Mouse (Mus musculus): Measurements from ENCODE around the gene Cenph. TPM values are rescaled to one million over a fixed set of nuclear protein-coding genes. Genes with fewer than 3 reads are reported as not detected.
A peak's percentile ranks its signal among the peaks of the same experiment; 100 is the strongest.
"Not testable (repeated sequence)": the region's sequence is repeated elsewhere in the genome, so short reads cannot be mapped to it uniquely, and the experiment has no call there.

Gene Cenph
- polyA plus RNA-seq, 1 experiment from 2014 or later = 4.3 TPM

DNA sequence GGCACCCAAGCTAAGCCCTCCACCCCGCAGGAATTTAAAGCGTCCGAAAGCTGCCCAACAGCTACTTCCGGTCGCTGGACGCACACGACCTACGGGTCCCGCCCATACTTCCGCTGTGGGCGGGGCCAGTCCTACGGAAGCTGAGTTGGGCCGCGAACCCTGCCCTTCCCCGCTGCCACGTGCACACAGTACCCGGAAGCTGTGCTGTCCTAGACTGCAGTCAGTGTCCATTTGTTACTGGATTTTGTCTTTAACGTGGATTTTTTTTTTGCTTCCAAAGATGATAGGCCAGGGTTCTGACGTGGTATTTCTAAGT, 44.9 kb downstream of the Cenph start, which contains the start of gene Cdk7:
Gene Cdk7 (minus strand): TSS at position 79 of the 316 bp plus-strand sequence.
- WGBS (ENCODE audit: missing documents) = 0% methylated on average over 19 of the region's 19 CpGs
- Histone ChIP-seq H3K4me3 (ENCODE audit: inconsistent target) (peak within 1 kb of the TSS; percentile 97), H3K27ac (peak within 1 kb of the TSS; percentile 66), H3K36me3 (ENCODE audit: inconsistent target) (peaks cover 14% of the 10 kb centered on the region; the same call in 1 of the 2 replicates), H3K79me2 (ENCODE audit: inconsistent target) (peaks cover 49% of the 10 kb centered on the region)

DNA sequence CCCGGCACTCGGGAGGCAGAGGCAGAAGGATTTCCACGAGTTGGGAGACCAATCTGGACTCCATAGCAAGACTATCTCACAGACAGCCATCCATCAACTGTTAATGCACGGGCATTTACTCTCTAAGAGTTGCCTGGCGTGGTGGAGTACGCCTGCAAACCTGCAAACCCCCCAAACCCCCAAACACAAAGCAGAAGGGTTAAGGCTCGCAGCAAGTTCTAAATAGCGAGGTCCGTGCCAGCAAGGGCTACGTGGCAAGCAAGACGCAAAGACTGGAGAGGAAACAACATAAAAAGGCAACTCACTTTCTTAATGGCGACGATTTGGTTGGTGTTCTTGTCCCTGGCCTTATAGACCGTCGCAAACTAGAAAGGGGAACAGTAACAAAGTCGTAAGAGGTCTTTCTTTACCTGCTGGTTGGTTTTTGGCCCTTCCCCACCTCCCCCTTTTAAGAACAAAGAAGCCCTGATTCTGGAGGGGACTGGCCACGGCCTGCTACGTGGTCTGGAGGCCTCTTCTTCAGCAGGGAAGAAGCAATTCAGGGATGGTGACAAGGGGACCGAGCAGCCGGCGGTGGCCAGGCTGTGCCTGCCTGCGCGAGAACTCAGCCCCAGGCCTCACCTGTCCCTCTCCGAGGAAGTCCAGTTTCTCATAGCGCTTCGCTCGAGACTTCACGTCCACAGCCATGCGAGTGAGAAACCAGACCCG, 45.4 kb downstream of the Cenph start:
- under 1% methylated on average over 30 of the region's 30 CpGs for WGBS (ENCODE audit: missing documents)
- peaks cover 54% of the 10 kb centered on the region for H3K79me2 ChIP-seq (ENCODE audit: inconsistent target)
- H3K36me3 ChIP-seq (ENCODE audit: inconsistent target) = peaks cover 13% of the 10 kb centered on the region; the same call in 1 of the 2 replicates
- H3K4me3 ChIP-seq (ENCODE audit: inconsistent target) = peak overlapping the region; percentile 97
- H3K27ac ChIP-seq = peak overlapping the region; percentile 66

DNA sequence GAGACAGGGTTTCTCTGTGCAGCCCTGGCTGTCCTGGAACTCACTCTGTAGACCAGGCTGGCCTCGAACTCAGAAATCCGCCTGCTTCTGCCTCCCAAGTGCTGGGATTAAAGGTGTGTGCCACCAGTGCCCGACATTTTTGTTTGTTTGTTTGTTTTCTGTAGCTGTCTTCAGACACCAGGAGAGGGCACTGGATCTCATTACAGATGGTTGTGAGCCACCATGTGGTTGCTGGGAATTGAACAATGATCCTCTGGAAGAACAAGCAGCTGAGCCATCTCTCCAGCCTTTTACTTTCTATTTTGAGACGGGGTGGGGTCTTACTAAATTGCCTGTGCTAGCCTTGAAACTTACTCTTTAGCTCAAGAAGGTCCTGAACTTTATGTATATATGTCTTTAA, 47.2 kb downstream of the Cenph start:
- 100% methylated on average over 3 of the region's 4 CpGs for WGBS (ENCODE audit: missing documents)
- not testable (repeated sequence) for H3K4me3 ChIP-seq (ENCODE audit: inconsistent target); H3K27ac ChIP-seq; H3K36me3 ChIP-seq (ENCODE audit: inconsistent target)
- peaks cover 72% of the 10 kb centered on the region for H3K79me2 ChIP-seq (ENCODE audit: inconsistent target)

DNA sequence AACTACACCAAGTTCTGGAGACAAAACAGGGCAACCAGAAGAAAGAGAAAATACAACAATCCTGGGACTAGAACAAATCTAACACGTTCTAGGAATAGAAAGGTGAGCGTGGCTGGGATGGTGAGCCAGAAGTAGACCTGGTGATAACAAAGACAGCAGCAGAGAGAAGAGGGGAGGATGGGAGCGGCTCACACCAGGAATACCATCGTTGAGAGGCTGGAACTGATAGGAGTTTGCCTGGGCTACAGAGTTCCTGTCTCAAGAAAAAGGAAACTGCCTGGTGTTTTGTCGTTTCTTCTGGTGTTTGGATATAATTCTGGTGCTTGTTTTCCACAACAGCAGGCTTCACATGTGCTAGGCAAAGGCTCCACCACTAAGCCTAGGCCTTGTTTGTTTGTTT, 47.6 kb downstream of the Cenph start:
- no peak overlapping the region for H3K4me3 ChIP-seq (ENCODE audit: inconsistent target)
- no peak overlapping the region for H3K27ac ChIP-seq
- H3K36me3 ChIP-seq (ENCODE audit: inconsistent target) = peaks cover 8% of the 10 kb centered on the region; the same call in 1 of the 2 replicates
- WGBS (ENCODE audit: missing documents) = 92% methylated on average over 5 of the region's 5 CpGs
- H3K79me2 ChIP-seq (ENCODE audit: inconsistent target) = peaks cover 76% of the 10 kb centered on the region

DNA sequence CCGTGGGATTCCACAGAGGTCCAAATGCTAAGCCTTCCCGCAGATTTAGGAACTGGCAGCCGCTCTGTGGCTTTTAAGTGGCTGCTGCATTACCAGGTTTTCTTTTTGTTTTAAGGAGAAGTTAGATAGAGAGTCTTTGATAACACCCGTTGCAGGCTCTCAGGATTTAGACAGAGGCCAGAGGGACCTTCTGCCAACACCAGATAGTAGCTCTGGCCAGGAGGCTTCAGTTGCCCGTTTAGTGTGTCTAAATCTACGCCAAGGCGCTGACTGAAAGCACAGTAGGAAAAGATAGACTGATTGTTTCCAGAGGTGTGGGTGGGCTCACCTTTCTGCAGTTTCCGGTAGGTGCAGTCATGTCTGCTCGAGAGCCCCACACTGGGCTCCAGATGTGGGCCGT, 50.5 kb downstream of the Cenph start:
- no peak overlapping the region for H3K4me3 ChIP-seq (ENCODE audit: inconsistent target)
- peaks cover 87% of the 10 kb centered on the region for H3K79me2 ChIP-seq (ENCODE audit: inconsistent target)
- peaks cover 19% of the 10 kb centered on the region; the same call in 1 of the 2 replicates for H3K36me3 ChIP-seq (ENCODE audit: inconsistent target)
- 92% methylated on average over 10 of the region's 10 CpGs for WGBS (ENCODE audit: missing documents)
- no peak overlapping the region for H3K27ac ChIP-seq

DNA sequence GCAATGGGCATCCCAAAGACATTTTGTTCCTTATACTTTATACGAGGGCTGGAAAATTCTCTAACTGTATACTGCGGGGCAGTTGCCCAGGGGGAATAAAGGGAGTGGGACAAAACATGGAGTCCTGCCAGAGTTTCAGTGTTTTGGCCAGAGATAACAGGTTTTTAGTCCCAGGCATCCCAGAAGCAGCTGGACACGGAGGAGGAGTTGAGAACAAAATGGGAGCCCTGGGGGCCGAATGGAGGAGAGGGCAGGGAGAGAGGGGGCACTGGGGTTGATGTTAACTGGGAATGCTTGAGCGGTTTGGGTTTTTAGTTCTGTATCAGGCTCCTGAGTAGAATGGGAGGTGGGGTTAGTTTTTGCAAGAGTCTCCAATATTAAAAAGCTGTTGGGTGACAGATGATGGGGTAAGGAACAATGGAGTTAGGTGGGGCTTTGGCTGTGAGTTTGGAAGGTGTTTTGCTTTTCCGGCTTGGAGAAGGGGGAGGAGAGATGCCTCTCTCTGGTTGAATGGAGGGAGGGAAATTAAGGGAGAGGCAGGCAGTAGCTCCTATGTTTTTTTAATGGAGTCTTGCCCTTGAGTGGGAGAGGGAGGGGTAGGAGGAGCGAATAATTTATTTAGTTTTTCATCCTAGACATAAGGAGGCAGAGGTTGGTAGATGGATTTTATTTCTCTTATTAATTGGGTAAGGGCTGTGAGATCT, 51.5 kb downstream of the Cenph start:
- Histone ChIP-seq H3K4me3 (ENCODE audit: inconsistent target) (no peak overlapping the region), H3K36me3 (ENCODE audit: inconsistent target) (peaks cover 19% of the 10 kb centered on the region; the same call in 1 of the 2 replicates), H3K27ac (no peak overlapping the region), H3K79me2 (ENCODE audit: inconsistent target) (peaks cover 78% of the 10 kb centered on the region)
- 92% methylated on average over 7 of the region's 7 CpGs for WGBS (ENCODE audit: missing documents)

DNA sequence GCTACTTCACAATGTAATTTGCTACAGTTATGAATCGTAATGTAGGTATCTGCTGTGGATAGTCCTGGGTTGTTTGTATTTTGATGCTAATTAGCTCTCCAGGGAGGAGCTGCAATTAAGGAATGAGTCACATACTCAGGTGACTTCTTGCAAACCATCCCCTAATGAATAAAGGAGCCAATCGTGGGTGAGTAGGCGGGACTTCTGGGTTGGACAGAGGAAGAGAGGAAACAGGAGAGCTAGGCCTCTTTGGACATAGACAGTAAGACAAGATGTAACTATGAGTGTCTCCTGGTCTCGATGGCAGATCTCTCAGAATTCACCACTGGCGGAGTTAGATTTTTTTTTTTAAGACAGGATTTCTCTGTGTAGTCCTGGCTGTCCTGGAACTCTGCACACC, 54.0 kb downstream of the Cenph start:
- no peak overlapping the region for H3K4me3 ChIP-seq (ENCODE audit: inconsistent target)
- peaks cover 30% of the 10 kb centered on the region; the same call in 1 of the 2 replicates for H3K36me3 ChIP-seq (ENCODE audit: inconsistent target)
- no peak overlapping the region for H3K27ac ChIP-seq
- H3K79me2 ChIP-seq (ENCODE audit: inconsistent target) = peaks cover 52% of the 10 kb centered on the region
- 85% methylated on average over 5 of the region's 5 CpGs for WGBS (ENCODE audit: missing documents)

DNA sequence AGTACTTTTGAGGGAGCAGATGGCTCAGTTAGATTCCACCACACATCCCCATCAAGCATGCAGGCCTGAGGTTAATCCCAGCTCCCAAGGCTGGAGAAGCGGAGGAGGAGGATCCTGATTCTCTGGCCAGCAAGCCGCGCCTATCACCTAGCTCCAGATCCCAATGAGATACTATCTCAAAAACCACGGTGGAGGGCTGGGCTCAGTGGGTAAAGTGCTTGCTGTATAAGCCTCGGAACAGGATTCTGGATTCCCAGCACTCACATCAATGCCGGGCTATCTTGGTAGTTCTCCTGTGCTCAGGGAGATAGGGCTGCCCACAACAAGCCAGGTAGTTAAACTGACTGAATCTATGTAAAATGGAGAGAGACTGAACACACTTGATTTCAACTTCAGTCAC, 60.2 kb downstream of the Cenph start:
- H3K4me3 ChIP-seq (ENCODE audit: inconsistent target) = no peak overlapping the region
- H3K36me3 ChIP-seq (ENCODE audit: inconsistent target) = peaks cover 43% of the 10 kb centered on the region
- H3K27ac ChIP-seq = no peak overlapping the region
- no peaks in the 10 kb centered on the region for H3K79me2 ChIP-seq (ENCODE audit: inconsistent target)
- WGBS (ENCODE audit: missing documents) = 87% methylated on average over 6 of the region's 6 CpGs

Other genes starting within 250 kb of the Cenph start
- gene Ocln, start 223.2 kb downstream of the Cenph start, polyA plus RNA-seq (2018) = not detected in 3 replicates
- 0.15 to 0.27 TPM in 2 of 3 replicates, not detected in the other for gene Marveld2, start 158.9 kb downstream of the Cenph start, polyA plus RNA-seq (2018)
- 94.8 to 163 TPM (median 124 TPM) in 3 replicates for gene Ak6, start 124.9 kb downstream of the Cenph start, polyA plus RNA-seq (2018)
- 19.7 to 30.9 TPM (median 22.6 TPM) in 3 replicates for gene Rad17, start 124.8 kb downstream of the Cenph start, polyA plus RNA-seq (2018)
- 4.5 to 10.7 TPM (median 5.4 TPM) in 3 replicates for gene Taf9, start 124.3 kb downstream of the Cenph start, polyA plus RNA-seq (2018)
- gene Ccdc125, start 106.2 kb downstream of the Cenph start, polyA plus RNA-seq (2018) = 5.5 to 12.5 TPM (median 5.9 TPM) in 3 replicates
- gene Cdk7, start 45.0 kb downstream of the Cenph start, polyA plus RNA-seq (2018) = 15.2 to 26.0 TPM (median 24.2 TPM) in 3 replicates
- gene Mrps36, start 31.2 kb downstream of the Cenph start, polyA plus RNA-seq (2018) = 71.3 to 93.3 TPM (median 80.4 TPM) in 3 replicates
- 1.8 to 7.7 TPM (median 6.2 TPM) in 3 replicates for gene Ccnb1, start 10.7 kb upstream of the Cenph start, polyA plus RNA-seq (2018)
- 51.0 to 58.9 TPM (median 54.2 TPM) in 3 replicates for gene Slc30a5, start 57.5 kb upstream of the Cenph start, polyA plus RNA-seq (2018)

All from macrophage (primary cell).